Mouse (Mus musculus) T-helper 1 cell (primary cell): Measurements from ENCODE around the gene Olfr1107.

Source experiments
- in situ Hi-C: fragments of 300-600 bp; cut with MboI, MseI; formaldehyde crosslinking; loops from one replicate; pipeline ENCODE4 v1.15.1; 2025; ENCODE audit warnings: high pct_unique_total_duplicates

Gene Olfr1107

GRCm38 (mm10) chr2:87075717-87076116, at the start of gene Olfr1107:
TSS of gene Olfr1107 (minus strand) at chr2:87075817.
- in situ Hi-C loops = no loop called here

- in situ Hi-C loops = no loop called here
Measured at GRCm38 (mm10) chr2:87114467-87114866, 38.9 kb upstream of the Olfr1107 start, which contains the start of gene Olfr259. TSS of gene Olfr259 (minus strand) at chr2:87114567.

- in situ Hi-C loops = loop anchor here (10.0 kb wide), 1 partner anchor 551 kb away; the partner anchor contains the start of gene Olfr1079
Measured at GRCm38 (mm10) chr2:87095908-87096307, 20.3 kb upstream of the Olfr1107 start, which contains the start of gene Olfr1109. TSS of gene Olfr1109 (minus strand) at chr2:87096008.

GRCm38 (mm10) chr2:87052173-87052572, 23.4 kb downstream of the Olfr1107 start, which contains the start of gene Olfr1106:
TSS of gene Olfr1106 (minus strand) at chr2:87052273.
- in situ Hi-C loops = no loop called here

DNA sequence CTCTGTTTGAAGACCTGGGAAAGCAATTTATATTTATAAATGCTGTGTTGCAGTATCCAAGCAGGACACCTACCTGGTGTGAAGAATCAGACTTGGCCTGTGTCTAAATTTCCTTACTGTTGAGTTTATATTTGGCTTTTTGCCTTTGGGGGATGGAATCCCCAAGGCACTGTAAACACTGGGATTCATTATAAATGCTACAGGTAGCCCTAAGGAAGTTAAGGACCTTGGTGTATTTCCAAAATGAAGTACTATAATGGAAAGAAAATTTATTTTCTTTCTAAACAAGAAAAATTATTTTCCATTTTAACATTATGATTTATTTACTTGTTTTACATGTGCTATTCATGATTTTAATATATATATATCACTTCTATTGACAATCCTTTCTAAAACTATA, 39.2 kb downstream of the Olfr1107 start, which contains the start of gene Olfr1105:
TSS of gene Olfr1105 (minus strand) at position 101 of the 400 bp plus-strand sequence.
- in situ Hi-C loops = no loop called here

GRCm38 (mm10) chr2:87026980-87027379, 48.6 kb downstream of the Olfr1107 start, which contains the start of gene Olfr1104:
TSS of gene Olfr1104 (minus strand) at chr2:87027080.
- in situ Hi-C loops = no loop called here
